Mouse (Mus musculus): ENCODE data around the gene Mapk13. TPM values are rescaled to one million over a fixed set of nuclear protein-coding genes. Genes with fewer than 3 reads are reported as not detected.
"Not testable (repeated sequence)": the region's sequence is repeated elsewhere in the genome, so short reads cannot be mapped to it uniquely, and the experiment has no call there.

The Mapk13 gene
- polyA plus RNA-seq (2015; fragmentation: Nextera tagmentation; extraction: Ambion mirVana), result 52.5 and 57.2 TPM in 2 replicates

- Histone ChIP-seq H3K27ac (ENCODE audit: low read length) (no peak within 1 kb of the TSS), H3K27me3 (ENCODE audit: insufficient read depth, low read length) (peaks cover 9% of the 10 kb centered on the region), H3K4me3 (ENCODE audit: low read length) (peak within 1 kb of the TSS; percentile 51), H3K9me3 (ENCODE audit: low read length) (no peaks in the 10 kb centered on the region), H3K36me3 (ENCODE audit: insufficient read depth, low read length) (no peaks in the 10 kb centered on the region), H3K4me2 (replicated peaks; ENCODE audit: low read depth, low read length) (peak within 1 kb of the TSS; percentile 87), H3K9ac (replicated peaks; ENCODE audit: low read length) (peak within 1 kb of the TSS; percentile 70), H3K4me1 (ENCODE audit: insufficient read depth, low read length) (peaks cover 10% of the 10 kb centered on the region)
- WGBS, result under 1% methylated on average over 55 of the region's 58 CpGs
- no peak; the same call in 1 of the 2 replicates for ATAC-seq (ENCODE audit: low FRiP score, low TSS enrichment)
Observed at GRCm38 (mm10) chr17:28769121-28769874, at the start of gene Mapk13. Gene Mapk13 (plus strand): TSS chr17:28769297.

GRCm38 (mm10) chr17:28725783-28726182, 43.3 kb upstream of the Mapk13 start, which contains the start of gene AC170998.1:
Gene AC170998.1 (plus strand): TSS chr17:28726083.
- Histone ChIP-seq H3K27me3 (ENCODE audit: insufficient read depth, low read length) (no peaks in the 10 kb centered on the region), H3K4me3 (ENCODE audit: low read length) (no peak within 1 kb of the TSS)

GRCm38 (mm10) chr17:28727511-28727910, 41.6 kb upstream of the Mapk13 start:
- H3K4me1 ChIP-seq (ENCODE audit: insufficient read depth, low read length); H3K9ac ChIP-seq (replicated peaks; ENCODE audit: low read length); ATAC-seq (ENCODE audit: low FRiP score, low TSS enrichment); H3K4me2 ChIP-seq (replicated peaks; ENCODE audit: low read depth, low read length); H3K4me3 ChIP-seq (ENCODE audit: low read length); H3K27ac ChIP-seq (ENCODE audit: low read length); H3K9me3 ChIP-seq (ENCODE audit: low read length); H3K27me3 ChIP-seq (ENCODE audit: insufficient read depth, low read length): not testable (repeated sequence)
- peaks cover 75% of the 10 kb centered on the region for H3K36me3 ChIP-seq (ENCODE audit: insufficient read depth, low read length)
- WGBS, result 84% methylated on average over 11 of the region's 11 CpGs

More at GRCm38 (mm10) chr17:28725783-28726182, 43.3 kb upstream of the Mapk13 start, which contains the start of gene AC170998.1:
- Histone ChIP-seq H3K4me1 (ENCODE audit: insufficient read depth, low read length) (no peaks in the 10 kb centered on the region), H3K9me3 (ENCODE audit: low read length) (no peaks in the 10 kb centered on the region), H3K36me3 (ENCODE audit: insufficient read depth, low read length) (peaks cover 71% of the 10 kb centered on the region), H3K9ac (replicated peaks; ENCODE audit: low read length) (no peak within 1 kb of the TSS), H3K4me2 (replicated peaks; ENCODE audit: low read depth, low read length) (no peak within 1 kb of the TSS), H3K27ac (ENCODE audit: low read length) (no peak within 1 kb of the TSS)
- no peak for ATAC-seq (ENCODE audit: low FRiP score, low TSS enrichment)
- 97% methylated on average over 4 of the region's 4 CpGs for WGBS

GRCm38 (mm10) chr17:28735317-28736105, 33.6 kb upstream of the Mapk13 start:
- H3K9ac ChIP-seq (replicated peaks; ENCODE audit: low read length), result no peak overlapping the region
- H3K4me3 ChIP-seq (ENCODE audit: low read length), result no peak overlapping the region
- no peak overlapping the region for H3K27ac ChIP-seq (ENCODE audit: low read length)
- no peak for ATAC-seq (ENCODE audit: low FRiP score, low TSS enrichment)
- H3K36me3 ChIP-seq (ENCODE audit: insufficient read depth, low read length), result peaks cover 31% of the 10 kb centered on the region
- H3K27me3 ChIP-seq (ENCODE audit: insufficient read depth, low read length), result no peaks in the 10 kb centered on the region
- no peaks in the 10 kb centered on the region for H3K9me3 ChIP-seq (ENCODE audit: low read length)
- no peaks in the 10 kb centered on the region for H3K4me1 ChIP-seq (ENCODE audit: insufficient read depth, low read length)
- 89% methylated on average over 6 of the region's 6 CpGs for WGBS
- no peak overlapping the region for H3K4me2 ChIP-seq (replicated peaks; ENCODE audit: low read depth, low read length)

GRCm38 (mm10) chr17:28736486-28736885, 32.6 kb upstream of the Mapk13 start:
- Histone ChIP-seq H3K36me3 (ENCODE audit: insufficient read depth, low read length) (peaks cover 34% of the 10 kb centered on the region), H3K27ac (ENCODE audit: low read length) (no peak overlapping the region)

GRCm38 (mm10) chr17:28737973-28738372, 31.1 kb upstream of the Mapk13 start:
- Histone ChIP-seq H3K27me3 (ENCODE audit: insufficient read depth, low read length) (no peaks in the 10 kb centered on the region), H3K27ac (ENCODE audit: low read length) (no peak overlapping the region), H3K4me2 (replicated peaks; ENCODE audit: low read depth, low read length) (no peak overlapping the region), H3K4me3 (ENCODE audit: low read length) (no peak overlapping the region), H3K9ac (replicated peaks; ENCODE audit: low read length) (no peak overlapping the region), H3K9me3 (ENCODE audit: low read length) (no peaks in the 10 kb centered on the region), H3K36me3 (ENCODE audit: insufficient read depth, low read length) (peaks cover 39% of the 10 kb centered on the region), H3K4me1 (ENCODE audit: insufficient read depth, low read length) (no peaks in the 10 kb centered on the region)
- 89% methylated on average over 4 of the region's 4 CpGs for WGBS
- no peak for ATAC-seq (ENCODE audit: low FRiP score, low TSS enrichment)

More at GRCm38 (mm10) chr17:28736486-28736885, 32.6 kb upstream of the Mapk13 start:
- Histone ChIP-seq H3K4me1 (ENCODE audit: insufficient read depth, low read length) (no peaks in the 10 kb centered on the region), H3K9ac (replicated peaks; ENCODE audit: low read length) (no peak overlapping the region), H3K9me3 (ENCODE audit: low read length) (no peaks in the 10 kb centered on the region), H3K4me2 (replicated peaks; ENCODE audit: low read depth, low read length) (no peak overlapping the region), H3K4me3 (ENCODE audit: low read length) (no peak overlapping the region), H3K27me3 (ENCODE audit: insufficient read depth, low read length) (no peaks in the 10 kb centered on the region)
- ATAC-seq (ENCODE audit: low FRiP score, low TSS enrichment), result no peak
- WGBS, result 61% methylated on average over 4 of the region's 4 CpGs

GRCm38 (mm10) chr17:28739244-28739643, 29.9 kb upstream of the Mapk13 start:
- 97% methylated on average over 6 of the region's 6 CpGs for WGBS
- no peak overlapping the region for H3K4me3 ChIP-seq (ENCODE audit: low read length)
- no peaks in the 10 kb centered on the region for H3K4me1 ChIP-seq (ENCODE audit: insufficient read depth, low read length)
- no peak overlapping the region for H3K4me2 ChIP-seq (replicated peaks; ENCODE audit: low read depth, low read length)
- H3K27me3 ChIP-seq (ENCODE audit: insufficient read depth, low read length), result no peaks in the 10 kb centered on the region
- H3K36me3 ChIP-seq (ENCODE audit: insufficient read depth, low read length), result peaks cover 45% of the 10 kb centered on the region
- H3K27ac ChIP-seq (ENCODE audit: low read length), result no peak overlapping the region
- no peaks in the 10 kb centered on the region for H3K9me3 ChIP-seq (ENCODE audit: low read length)
- no peak for ATAC-seq (ENCODE audit: low FRiP score, low TSS enrichment)
- no peak overlapping the region for H3K9ac ChIP-seq (replicated peaks; ENCODE audit: low read length)

GRCm38 (mm10) chr17:28743145-28743866, 25.8 kb upstream of the Mapk13 start:
- Histone ChIP-seq H3K4me2 (replicated peaks; ENCODE audit: low read depth, low read length) (no peak overlapping the region), H3K4me1 (ENCODE audit: insufficient read depth, low read length) (no peaks in the 10 kb centered on the region), H3K9me3 (ENCODE audit: low read length) (no peaks in the 10 kb centered on the region), H3K9ac (replicated peaks; ENCODE audit: low read length) (no peak overlapping the region), H3K36me3 (ENCODE audit: insufficient read depth, low read length) (peaks cover 75% of the 10 kb centered on the region), H3K27me3 (ENCODE audit: insufficient read depth, low read length) (no peaks in the 10 kb centered on the region), H3K4me3 (ENCODE audit: low read length) (no peak overlapping the region), H3K27ac (ENCODE audit: low read length) (peak overlapping the region; percentile 37; the same call in 1 of the 2 replicates)
- WGBS, result 89% methylated on average over 11 of the region's 11 CpGs
- ATAC-seq (ENCODE audit: low FRiP score, low TSS enrichment), result peak; percentile 85

- Histone ChIP-seq H3K9me3 (ENCODE audit: low read length) (no peaks in the 10 kb centered on the region), H3K9ac (replicated peaks; ENCODE audit: low read length) (no peak overlapping the region), H3K27ac (ENCODE audit: low read length) (peak overlapping the region; percentile 3; the same call in 1 of the 2 replicates), H3K36me3 (ENCODE audit: insufficient read depth, low read length) (peaks cover 75% of the 10 kb centered on the region), H3K4me1 (ENCODE audit: insufficient read depth, low read length) (no peaks in the 10 kb centered on the region), H3K4me2 (replicated peaks; ENCODE audit: low read depth, low read length) (no peak overlapping the region), H3K27me3 (ENCODE audit: insufficient read depth, low read length) (no peaks in the 10 kb centered on the region), H3K4me3 (ENCODE audit: low read length) (no peak overlapping the region)
- WGBS, result 90% methylated on average over 9 of the region's 9 CpGs
- no peak for ATAC-seq (ENCODE audit: low FRiP score, low TSS enrichment)
Observed at GRCm38 (mm10) chr17:28743916-28744315, 25.2 kb upstream of the Mapk13 start.
